Mouse (Mus musculus) layer of hippocampus, adult 9-10 months (tissue): ENCODE measurements around the gene Gm17402.

Experiments
- DNase-seq: peaks from one replicate; pipeline ENCODE4 v3.0.0; 2022; ENCODE audit warnings: low spot score

Gm17402 gene

DNA sequence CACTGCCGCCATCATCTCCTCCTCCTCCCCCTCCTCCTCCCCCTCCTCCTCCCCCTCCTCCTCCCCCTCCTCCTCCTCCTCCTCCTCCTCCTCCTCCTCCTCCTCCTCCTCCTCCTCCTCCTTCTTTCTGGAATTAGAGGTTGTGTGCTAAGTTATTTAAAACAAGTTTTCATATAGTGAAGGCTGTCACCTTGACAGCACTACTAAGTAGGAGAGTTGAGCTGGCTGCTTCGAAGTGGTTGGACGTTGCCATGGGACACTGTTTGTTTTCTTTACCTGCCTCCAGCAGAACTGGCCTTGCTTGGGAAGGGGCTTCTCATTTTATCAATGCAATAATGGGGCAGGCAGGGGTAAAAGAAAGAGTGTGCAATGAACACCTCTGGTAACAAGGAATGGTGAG is at the start of gene Gm17402:
TSS of gene Gm17402 (minus strand) at position 101 of the 400 bp plus-strand sequence.
- DNase-seq: no peak

GRCm38 (mm10) chr3:67378215-67378614 is 3.3 kb upstream of the Gm17402 start:
- no peak for DNase-seq

- no peak for DNase-seq
These were observed 594 bp downstream of the Gm17402 start for GRCm38 (mm10) chr3:67374360-67374778.

DNA sequence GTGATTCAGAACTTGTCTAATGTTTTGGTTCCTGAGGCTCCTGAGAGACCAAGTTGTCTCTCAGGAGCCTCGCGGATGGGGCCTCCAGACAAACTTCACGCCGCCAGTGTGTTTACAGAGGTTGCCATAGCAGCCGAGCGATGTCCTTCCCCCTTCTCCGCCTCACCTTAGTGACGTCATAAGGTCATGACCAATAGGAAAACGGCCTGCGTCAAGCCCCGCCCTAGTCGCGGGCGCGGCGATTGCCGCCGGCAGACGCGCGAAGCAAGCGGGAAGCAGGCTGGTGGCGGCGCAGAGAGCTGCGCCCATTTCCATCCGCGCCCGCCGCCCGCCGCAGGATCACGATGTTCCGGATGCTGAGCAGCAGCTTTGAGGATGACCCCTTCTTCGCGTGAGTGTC is 1.1 kb downstream of the Gm17402 start, which contains the start of gene Mlf1:
TSS of gene Mlf1 (plus strand) at position 226 of the 400 bp plus-strand sequence.
- peak; percentile 59 for DNase-seq

DNA sequence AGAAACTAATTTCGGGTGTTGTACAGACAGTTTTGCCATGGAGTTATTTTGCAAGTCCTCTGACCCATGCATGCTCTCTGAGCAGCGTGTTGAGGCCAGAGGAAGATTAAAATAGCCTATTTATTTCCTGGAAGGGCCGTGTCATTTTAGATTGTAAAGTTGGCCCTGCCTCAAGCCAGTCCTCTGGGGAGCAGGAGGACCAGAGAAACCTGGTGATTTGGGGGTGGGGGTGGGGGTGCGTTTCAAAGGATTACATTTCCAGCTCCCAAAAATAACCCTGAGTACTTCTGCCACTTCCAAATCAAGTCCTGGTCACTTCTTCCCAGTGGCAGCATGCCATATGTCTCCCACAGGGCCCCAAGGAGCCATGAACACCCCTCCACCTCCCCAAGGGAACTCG is 2.2 kb downstream of the Gm17402 start:
- no peak for DNase-seq

GRCm38 (mm10) chr3:67372194-67372593 is 2.8 kb downstream of the Gm17402 start:
- DNase-seq: no peak

- DNase-seq: no peak
These were observed 5.4 kb downstream of the Gm17402 start for GRCm38 (mm10) chr3:67369407-67370079.

DNA sequence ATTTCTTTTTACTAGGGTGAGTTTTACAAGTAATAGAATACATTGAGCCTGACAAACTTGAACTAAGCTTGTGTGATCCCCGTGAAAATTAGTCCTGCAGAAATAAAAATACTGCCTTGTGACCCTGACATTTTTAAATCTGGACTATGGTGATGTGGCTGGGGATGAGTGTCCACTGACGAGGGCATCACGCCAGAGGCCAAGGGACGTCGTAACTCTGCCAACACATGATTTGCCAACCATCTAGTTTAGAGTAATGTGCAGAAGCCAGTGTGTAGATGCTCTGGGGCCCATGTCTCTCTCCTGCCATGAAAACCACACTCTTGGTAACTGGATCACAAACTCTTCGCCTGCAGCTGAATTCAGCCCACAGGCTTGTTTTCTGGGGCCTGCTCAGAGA is 7.5 kb downstream of the Gm17402 start:
- DNase-seq: no peak

DNA sequence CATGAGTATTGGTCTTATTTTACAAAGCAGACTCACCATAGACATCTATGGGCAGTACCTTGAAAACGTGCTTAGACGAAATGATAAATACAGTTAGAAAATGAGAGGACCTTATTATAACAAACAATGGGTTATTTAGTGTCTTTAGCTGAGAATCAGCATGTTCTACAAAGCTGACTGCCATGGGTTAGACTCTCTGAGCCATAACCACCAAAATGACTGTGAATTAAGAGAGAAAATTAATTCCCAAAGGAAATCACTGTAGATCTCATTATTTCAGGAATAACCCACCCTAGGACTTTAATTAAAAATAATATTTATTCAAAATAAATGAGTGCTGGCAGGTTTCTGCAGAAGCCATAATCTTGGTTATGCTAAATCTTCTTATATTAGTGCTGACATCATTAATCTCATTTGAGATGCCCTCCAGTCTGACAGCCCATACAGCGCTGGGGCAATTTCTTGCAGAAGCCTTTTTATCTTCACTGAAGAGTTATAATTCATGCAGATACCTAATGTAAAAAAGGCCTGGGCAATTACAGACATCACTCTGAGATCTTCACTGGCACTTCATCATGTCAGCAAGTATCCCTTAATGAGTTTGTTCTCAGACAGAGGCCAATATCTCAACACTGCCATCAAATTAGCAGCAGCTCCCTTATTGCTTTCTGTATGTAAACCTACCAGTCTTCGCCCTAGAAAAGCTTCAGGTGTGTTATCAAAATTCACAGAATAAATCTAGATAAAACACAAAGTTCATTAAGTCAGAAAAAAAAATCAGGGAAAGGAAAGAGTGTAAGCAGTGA is 8.7 kb downstream of the Gm17402 start:
- no peak for DNase-seq

- no peak for DNase-seq
These were observed 16.6 kb downstream of the Gm17402 start for GRCm38 (mm10) chr3:67358376-67358775.

GRCm38 (mm10) chr3:67352763-67353149 is 22.2 kb downstream of the Gm17402 start:
- DNase-seq: no peak

DNA sequence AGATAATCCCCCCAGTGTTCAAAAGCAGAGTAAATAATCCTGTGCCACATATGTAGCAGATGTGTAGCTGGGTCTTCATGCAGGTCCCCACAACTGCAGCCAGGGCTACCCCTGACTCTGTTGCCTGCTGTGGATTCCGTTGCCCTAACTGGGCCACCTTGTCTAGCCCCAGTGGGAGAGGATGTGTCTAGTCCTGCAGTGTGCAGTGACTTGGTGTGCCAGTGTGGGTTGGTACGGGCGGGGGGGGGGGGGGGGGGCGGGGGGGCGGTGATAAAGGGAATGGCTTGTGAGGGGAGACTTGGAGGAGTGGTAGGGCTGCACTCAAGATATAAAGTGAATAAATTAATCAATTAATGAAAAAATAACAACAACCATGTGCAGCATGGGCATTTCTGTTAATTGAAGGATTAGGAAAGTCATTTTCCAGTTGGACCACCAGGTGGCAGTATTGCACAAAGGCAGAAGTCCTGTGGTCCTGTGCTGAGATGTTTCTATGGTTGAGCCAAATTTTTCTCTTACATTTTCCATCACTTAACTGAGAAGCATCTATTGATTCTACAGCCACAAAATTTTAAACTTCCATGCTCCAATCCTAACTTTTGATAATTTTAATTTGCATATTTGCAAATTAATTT is 22.7 kb downstream of the Gm17402 start:
- DNase-seq: peak; percentile 30

DNA sequence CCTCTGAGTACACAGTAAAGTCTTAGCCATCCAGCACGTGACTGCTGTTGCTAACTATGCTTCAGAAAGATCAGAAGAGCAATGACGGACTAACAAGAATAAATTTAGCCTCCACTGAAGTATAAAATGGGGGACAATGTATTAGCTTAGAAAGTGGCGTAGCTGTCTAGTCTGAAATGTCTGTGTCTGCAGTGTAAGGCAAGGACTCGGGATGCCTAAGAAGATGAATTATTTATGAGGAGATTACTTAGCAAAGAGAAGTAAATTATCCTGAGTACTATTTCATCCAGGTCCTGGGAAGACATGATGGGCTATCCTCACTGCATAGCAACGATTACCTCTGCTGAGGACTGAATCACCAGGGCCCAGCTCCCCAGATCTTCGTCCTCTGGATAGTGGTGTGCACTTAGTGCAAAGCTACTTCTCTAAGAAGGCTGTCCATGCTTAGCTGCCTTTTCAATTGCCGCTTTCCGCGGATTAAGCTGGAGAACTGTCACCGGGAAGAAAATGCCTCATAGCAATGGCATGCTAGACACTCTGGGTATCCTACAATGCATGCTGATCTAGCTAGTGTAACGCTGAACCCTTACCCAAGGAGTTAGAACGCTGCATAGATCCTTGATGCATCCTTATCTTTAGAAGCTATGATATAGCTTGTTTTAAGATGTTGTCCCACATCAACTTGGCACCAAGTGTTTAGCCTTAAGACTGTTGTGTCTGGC is 23.4 kb downstream of the Gm17402 start:
- DNase-seq: no peak

- DNase-seq: no peak
These were observed 28.3 kb downstream of the Gm17402 start for GRCm38 (mm10) chr3:67346674-67347073.

DNA sequence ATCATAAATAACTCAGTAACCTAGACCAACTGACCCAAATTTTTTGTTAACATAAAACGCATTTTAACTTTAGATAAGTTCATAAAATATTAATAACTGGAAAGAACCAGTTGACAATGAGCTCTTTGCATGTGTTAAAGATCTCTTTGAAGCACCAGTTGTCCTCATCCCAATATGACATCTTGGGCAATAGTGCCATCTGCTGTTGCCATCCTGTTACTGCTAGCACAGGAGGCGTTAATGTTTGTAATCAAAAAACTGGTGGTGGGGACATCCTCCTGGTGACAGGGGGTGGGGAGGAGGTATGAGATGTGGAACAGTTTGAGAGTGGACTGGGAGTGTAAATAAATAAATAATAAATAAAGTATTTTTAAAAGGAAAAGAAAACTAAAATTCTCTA is 30.4 kb downstream of the Gm17402 start:
- DNase-seq: peak; percentile 27

- no peak for DNase-seq
These were observed 31.8 kb downstream of the Gm17402 start for GRCm38 (mm10) chr3:67343004-67343662.

- DNase-seq: no peak
These were observed 34.0 kb downstream of the Gm17402 start for GRCm38 (mm10) chr3:67340921-67341320.

- DNase-seq: no peak
These were observed 35.4 kb downstream of the Gm17402 start for GRCm38 (mm10) chr3:67339558-67339957.

DNA sequence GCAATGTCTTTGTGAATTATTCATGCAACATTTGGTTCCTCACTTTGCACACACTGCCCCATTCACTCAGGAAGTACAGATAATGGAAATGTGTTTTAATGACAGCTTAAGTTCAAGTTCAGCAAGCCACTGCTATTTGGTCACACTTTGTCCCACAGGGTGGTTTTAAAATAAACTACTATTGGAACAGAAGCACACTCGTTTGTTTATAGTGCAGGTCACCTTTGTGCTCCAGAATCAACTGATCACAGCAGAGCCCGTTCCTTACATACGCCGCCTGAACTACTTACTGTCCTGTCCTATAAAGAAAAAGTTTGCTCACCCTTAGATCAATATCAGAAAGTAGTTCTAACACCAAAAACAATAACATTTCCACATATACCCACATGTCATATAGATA is 52.5 kb downstream of the Gm17402 start:
- DNase-seq: no peak
